Mouse (Mus musculus) MEL (cell line): ENCODE data around the gene Hs3st1.

Experiments used
- BHLHE40 ChIP-seq: IDR thresholded peaks from 2 replicates; pipeline ENCODE4 v1.6.1; 2012; ENCODE audit warnings: low read depth, mild to moderate bottlenecking, inconsistent platforms, low read length, improper control_type of control experiment, borderline replicate concordance
- CHD1 ChIP-seq: IDR thresholded peaks from 2 replicates; pipeline ENCODE4 v1.6.1; 2012; ENCODE audit warnings: low read depth, mild to moderate bottlenecking, inconsistent platforms, low read length, improper control_type of control experiment
- CHD2 ChIP-seq: IDR thresholded peaks from 2 replicates; pipeline ENCODE4 v1.6.1; 2011; ENCODE audit warnings: low read length, improper control_type of control experiment
- CTCF ChIP-seq, 3 experiments: IDR thresholded peaks in 2 of 3; conservative IDR thresholded peaks in 1 of 3; 2 replicates each; pipeline ENCODE4 v1.5.1; 2011 to 2012; ENCODE audit warnings: low read length in 3 of 3, low read depth in 2 of 3, mild to moderate bottlenecking in 2 of 3, improper control_type of control experiment in 1 of 3, inconsistent platforms in 1 of 3, mixed read lengths in 1 of 3, moderate library complexity in 1 of 3; ENCODE audit not compliant: control insufficient read depth in 1 of 3, insufficient read depth in 1 of 3, poor library complexity in 1 of 3, severe bottlenecking in 1 of 3
- EP300 ChIP-seq, 2 experiments: IDR thresholded peaks; 2 replicates each; pipeline ENCODE4 v1.6.1; 2011; ENCODE audit warnings: improper control_type of control experiment in 2 of 2, low read length in 2 of 2, low read depth in 1 of 2, mild to moderate bottlenecking in 1 of 2
- ETS1 ChIP-seq: IDR thresholded peaks from 2 replicates; pipeline ENCODE4 v1.6.1; 2012; ENCODE audit warnings: low read depth, mild to moderate bottlenecking, inconsistent platforms, low read length, improper control_type of control experiment, moderate library complexity
- GATA1 ChIP-seq: IDR thresholded peaks from 2 replicates; pipeline ENCODE4 v1.6.1; 2011; ENCODE audit warnings: low read depth, low read length, improper control_type of control experiment
- MAX ChIP-seq: IDR thresholded peaks from 2 replicates; pipeline ENCODE4 v1.6.1; 2011; ENCODE audit warnings: low read length, improper control_type of control experiment
- MEF2A ChIP-seq: IDR thresholded peaks from 2 replicates; pipeline ENCODE4 v1.6.1; 2014; ENCODE audit warnings: low read depth, mild to moderate bottlenecking, inconsistent platforms, low read length, improper control_type of control experiment; ENCODE audit not compliant: poor library complexity, insufficient replicate concordance, severe bottlenecking; ENCODE audit errors: extremely low read depth
- MYC ChIP-seq: IDR thresholded peaks from 2 replicates; pipeline ENCODE4 v1.6.1; 2011; ENCODE audit warnings: low read depth, mild to moderate bottlenecking, low read length, improper control_type of control experiment, moderate library complexity
- NELFE ChIP-seq: IDR thresholded peaks from 2 replicates; pipeline ENCODE4 v1.6.1; 2011; ENCODE audit warnings: low read depth, low read length, improper control_type of control experiment
- POLR2AphosphoS5 ChIP-seq: IDR thresholded peaks from 2 replicates; pipeline ENCODE4 v1.6.1; 2012; ENCODE audit warnings: low read depth, borderline replicate concordance, mild to moderate bottlenecking, inconsistent platforms, low read length, moderate library complexity, mixed read lengths
- RCOR1 ChIP-seq: IDR thresholded peaks from 2 replicates; pipeline ENCODE4 v1.6.1; 2012; ENCODE audit warnings: low read depth, mild to moderate bottlenecking, inconsistent platforms, low read length, improper control_type of control experiment

DNA sequence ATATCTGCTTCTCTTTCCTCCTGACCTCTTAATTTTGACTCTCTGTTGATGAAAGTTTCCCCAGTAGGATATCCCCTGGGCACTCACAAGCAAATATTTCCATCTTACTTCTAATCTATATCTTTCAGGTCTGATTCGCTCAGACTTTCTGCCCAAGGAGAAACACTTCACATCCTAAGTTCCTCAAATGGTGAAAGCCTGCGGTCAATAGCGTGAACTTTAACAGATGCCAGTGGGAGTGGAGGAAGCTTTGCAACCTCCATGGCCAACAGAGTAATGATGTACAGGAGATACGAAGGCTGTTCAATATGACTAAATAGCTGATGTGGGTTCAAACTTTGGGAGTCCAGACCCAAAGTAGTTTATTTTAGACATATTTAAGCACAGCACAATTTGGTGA is 94.4 kb downstream of the Hs3st1 start:
- TF ChIP-seq MAX (no peak), EP300 (IDR thresholded peaks at IDR 0.05; ENCODE audit: low read depth in 1 of 2, low read length in 2 of 2) (no peak), MYC (no peak), CHD2 (no peak), GATA1 (no peak), ETS1 (no peak), BHLHE40 (no peak), CHD1 (no peak), CTCF (IDR thresholded peaks at IDR 0.05 in 2 of 3, conservative IDR thresholded peaks at IDR 0.05 in 1 of 3; ENCODE audit: control insufficient read depth in 1 of 3, insufficient read depth in 1 of 3, low read depth in 2 of 3, low read length in 3 of 3, poor library complexity in 1 of 3, severe bottlenecking in 1 of 3) (no peak), MEF2A (no peak), NELFE (no peak), POLR2AphosphoS5 (no peak), RCOR1 (no peak)
